Mouse (Mus musculus) ZHBTc4 (cell line): ENCODE data around the gene Gsta3.

Source experiments
- DNase-seq: peaks from one replicate; pipeline ENCODE4 v3.0.0-alpha.2; 2011; ENCODE audit warnings: low read depth, low spot score

The Gsta3 gene

GRCm38 (mm10) chr1:21299826-21300225, 59.4 kb downstream of the Gsta3 start:
- no peak for DNase-seq

- no peak for DNase-seq
Observed at GRCm38 (mm10) chr1:21301686-21302085, 61.3 kb downstream of the Gsta3 start.

GRCm38 (mm10) chr1:21304174-21304573, 63.8 kb downstream of the Gsta3 start:
- DNase-seq: no peak

- no peak for DNase-seq
Observed at GRCm38 (mm10) chr1:21304646-21305045, 64.3 kb downstream of the Gsta3 start.

- no peak for DNase-seq
Observed at GRCm38 (mm10) chr1:21305443-21305842, 65.1 kb downstream of the Gsta3 start.

GRCm38 (mm10) chr1:21314336-21314735, 73.9 kb downstream of the Gsta3 start:
- DNase-seq: no peak
